Mouse (Mus musculus): ENCODE measurements around the gene Cacng6.

Cacng6 gene

DNA sequence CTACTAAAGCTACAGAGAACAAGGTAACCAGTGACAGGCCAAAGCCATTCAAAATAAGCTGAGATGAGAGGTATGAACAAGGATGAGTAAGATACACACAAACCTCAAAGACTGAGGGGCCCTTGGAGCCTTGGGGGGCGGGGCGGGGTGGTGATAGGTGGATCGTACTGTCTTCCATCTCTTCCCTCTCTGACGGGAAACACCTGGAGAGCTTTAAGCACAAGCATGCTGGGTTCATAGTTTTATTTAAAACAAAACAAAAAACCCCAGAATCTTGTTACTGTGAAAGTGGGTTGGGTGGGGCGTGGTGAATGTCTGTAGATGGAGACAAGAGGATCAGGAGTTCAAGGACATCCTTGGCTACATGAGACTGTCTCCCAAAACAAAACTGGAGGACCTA lies 3.5 kb upstream of the Cacng6 start:
- DNase-seq (ENCODE audit: low spot score), result no peak

DNA sequence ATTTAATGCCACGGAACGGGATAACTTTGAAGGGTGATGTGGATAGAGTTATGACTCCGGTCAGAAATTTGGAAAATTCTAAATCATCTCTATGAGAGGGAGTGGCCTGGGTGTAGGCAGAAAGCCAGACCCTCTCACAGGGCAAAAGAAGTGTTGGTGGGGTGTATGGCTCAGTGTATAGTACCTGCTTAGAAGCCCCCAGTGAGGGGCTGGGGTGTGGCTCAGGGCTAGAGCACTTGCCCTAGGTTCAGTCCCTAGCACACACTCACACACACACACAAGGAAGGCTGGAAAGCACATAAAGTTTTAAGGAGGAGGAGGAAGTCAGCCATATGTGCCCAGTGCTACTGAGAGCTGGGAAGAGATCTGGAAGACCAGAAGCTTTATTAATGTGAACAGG lies 2.7 kb upstream of the Cacng6 start:
- DNase-seq (ENCODE audit: low spot score), result no peak

DNA sequence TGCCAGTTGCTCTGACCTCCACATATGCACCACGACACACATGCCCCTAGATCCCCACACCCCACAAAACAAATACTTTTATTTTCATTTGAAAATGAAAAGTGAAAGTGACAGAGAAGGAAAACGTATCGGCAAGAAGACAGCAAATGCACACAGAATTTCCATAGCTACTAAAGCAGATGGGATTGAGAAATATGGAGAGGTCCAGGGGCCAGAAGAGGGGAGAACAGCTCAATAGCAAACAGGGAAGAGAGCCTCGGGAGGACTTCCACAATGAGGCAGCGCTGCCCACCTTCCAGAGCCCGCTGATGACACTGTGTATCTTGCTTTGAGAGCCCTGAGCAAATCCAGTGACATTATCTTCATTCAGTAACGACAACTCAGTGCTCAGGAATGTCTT lies 1.9 kb upstream of the Cacng6 start:
- DNase-seq (ENCODE audit: low spot score), result no peak

DNA sequence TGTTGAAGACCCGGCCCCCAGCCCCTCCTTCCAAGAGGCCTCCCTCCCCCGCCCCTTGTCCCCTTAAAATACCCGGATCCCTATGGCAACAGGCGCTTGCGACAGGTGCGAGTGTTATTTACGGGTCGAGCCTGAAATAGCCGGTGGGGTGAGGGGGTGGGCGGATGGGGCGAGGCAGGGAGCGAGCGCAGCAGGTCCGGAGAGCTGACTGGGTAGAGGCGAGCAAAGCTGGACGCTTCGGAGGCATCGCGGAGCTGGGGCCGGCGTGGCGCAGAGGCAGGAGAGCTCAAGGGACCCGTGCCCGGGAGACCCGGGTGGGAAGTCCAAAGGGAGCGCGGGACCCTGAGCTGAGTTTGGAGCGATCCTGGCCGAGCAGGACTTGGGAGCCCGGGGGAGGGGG lies 565 bp upstream of the Cacng6 start:
- DNase-seq (ENCODE audit: low spot score), result no peak

DNA sequence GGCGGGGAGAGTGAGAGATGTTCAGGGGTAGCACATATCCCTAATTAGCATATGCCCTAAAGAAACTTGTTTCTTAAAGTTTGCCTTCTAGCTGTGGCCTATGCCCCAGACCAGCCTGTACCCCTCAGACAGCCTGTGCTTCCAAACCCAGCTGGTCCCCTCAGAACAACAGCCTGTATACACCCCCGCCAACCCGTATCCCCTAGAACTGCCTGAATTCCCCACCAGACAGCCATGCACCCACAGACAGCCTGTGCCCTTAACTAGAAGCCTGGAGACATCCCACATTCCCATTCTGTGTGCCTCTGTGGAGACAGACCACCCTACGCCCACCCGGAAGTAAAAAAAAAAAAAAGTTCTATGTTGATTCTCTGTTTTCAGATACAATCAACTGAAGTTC lies 1.1 kb downstream of the Cacng6 start:
- no peak for DNase-seq (ENCODE audit: low spot score)

DNA sequence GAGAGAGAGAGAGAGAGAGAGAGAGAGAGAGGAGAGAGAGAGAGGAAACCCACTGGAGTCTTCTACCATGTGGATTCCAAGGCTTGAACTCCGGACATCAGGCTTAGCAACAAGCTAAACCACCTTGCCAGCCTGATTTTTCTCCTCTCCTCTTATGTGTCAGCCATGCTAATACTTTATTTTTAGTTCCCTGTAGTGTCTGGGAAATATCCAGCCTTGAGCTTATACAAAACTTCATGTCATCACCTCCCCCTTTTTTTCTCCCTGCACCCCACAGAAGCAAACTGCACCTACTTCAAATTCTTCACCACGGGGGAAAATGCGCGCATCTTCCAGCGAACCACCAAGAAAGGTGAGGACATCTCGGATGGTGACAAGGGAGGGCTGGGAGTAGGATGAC lies 6.2 kb downstream of the Cacng6 start:
- no peak for DNase-seq (ENCODE audit: low spot score)

DNA sequence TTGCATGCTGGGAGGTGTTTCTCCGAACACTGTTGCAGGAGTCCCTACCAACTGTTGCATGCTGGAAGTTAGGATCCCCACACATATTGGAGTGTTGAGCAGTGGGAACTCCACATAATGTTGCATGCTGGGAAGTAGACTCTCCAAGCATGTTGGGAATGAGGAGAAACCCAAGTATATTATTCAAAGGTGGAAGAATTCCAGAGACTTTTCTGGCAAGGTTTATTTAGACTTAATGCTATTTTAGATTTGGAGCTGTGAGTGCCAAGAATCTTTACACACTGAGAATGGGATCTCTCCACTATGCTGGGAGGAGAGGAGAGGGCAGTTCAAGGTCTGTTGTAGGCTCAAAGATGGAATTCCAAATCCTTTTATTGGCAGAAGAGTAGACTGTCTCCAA lies 8.1 kb downstream of the Cacng6 start:
- no peak for DNase-seq (ENCODE audit: low spot score)

DNA sequence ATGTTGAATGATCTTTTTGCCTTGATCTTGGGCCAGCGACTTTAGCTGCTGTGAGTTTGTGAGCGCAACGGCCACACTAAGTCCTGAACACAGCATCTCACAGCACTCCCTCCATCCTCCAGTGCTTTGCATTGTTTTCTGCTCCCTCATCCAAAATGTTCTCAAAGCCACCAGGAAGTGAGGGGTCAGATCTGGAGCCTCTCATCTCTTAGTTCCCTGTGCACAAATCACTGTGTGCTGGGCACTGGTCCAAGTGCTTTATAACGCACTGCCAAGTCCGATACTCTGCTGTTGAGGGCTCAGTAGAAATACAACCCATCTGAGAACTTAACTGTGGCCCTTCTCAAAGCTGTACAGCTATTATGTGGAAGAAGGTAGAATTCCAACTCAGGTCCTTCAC lies 13.9 kb downstream of the Cacng6 start:
- DNase-seq (ENCODE audit: low spot score), result no peak

DNA sequence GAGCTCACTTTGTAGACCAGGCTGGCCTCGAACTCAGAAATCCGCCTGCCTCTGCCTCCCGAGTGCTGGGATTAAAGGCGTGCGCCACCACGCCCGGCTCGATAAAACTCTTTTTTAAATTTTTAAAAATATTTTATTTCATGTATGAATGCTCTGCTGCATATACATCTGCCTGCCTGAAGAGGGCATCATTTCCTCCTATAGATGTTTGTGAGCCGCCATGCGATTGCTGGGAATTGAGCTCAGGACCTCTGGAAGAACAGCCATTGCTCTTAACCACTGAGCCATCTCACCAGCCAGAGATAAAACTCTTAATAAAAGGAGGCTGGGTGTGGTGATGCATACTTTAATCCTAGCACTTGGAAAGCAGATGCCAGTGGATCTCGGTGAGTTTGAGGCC lies 16.0 kb downstream of the Cacng6 start:
- no peak for DNase-seq (ENCODE audit: low spot score)

DNA sequence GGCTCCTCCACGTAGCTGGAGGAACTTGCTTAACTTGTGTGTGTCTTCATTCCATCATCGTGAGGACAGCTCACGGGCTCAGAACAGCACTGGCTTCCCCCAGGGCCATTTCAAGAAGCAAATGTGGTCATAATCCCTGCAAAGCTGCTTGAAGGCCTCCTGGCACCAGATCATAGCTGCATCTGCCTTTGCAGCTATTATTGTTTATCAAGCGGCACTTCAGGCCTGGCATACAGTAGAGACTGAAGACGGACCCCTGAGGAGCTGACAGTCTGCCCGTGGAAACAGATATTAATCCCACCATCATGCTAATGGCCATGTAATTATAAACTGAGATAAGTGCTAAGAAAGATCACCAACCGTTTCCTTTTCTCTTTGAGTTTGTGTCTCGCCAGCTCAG lies 16.5 kb downstream of the Cacng6 start:
- DNase-seq (ENCODE audit: low spot score), result no peak

DNA sequence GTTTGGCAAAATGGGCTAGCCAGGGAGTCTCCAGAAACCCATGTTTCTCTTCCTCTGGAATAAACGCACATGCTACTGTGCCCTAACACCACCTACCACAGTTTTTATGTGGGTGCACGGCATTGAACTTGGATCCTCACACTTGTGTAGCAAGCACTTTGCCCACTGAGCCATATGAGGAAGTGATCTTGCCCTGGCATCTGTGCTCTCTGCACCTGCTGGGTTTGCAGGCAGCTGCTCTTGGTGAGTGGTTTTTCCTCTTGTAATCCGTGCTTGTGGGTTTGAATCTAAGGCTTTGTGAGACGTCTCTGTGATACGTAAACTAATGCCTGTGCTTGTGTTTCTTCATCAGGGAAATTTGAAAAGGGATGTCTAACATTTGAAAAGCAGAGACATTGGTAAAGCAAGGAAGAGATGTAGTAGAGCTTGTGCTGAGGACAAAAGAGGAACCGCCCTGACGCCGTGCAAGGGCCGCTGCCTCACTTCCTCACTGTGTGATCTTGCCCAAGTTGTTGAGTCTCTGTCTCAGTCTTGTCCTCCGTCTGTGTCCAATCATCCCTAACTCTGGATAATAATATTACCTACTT lies 18.6 kb downstream of the Cacng6 start:
- DNase-seq (ENCODE audit: low spot score), result no peak

DNA sequence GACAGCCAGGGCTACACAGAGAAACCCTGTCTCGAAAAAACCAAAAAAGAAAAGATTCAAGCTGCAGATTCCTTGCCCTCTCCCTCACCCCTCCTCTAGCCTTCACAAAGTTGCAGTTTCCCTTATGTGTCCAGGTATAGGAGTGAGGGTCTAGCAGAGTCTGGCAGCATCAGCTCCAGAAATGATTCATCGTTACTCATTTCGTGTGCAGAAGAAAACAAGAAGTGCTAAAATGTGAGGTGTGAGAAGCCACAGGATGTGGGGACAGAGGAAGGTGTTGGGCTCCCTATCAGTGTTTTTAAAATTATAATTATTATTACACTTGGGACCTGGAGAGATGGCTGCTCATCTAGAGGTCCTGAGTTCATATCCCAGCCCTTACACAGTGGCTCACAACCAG lies 20.7 kb downstream of the Cacng6 start:
- no peak for DNase-seq (ENCODE audit: low spot score)

DNA sequence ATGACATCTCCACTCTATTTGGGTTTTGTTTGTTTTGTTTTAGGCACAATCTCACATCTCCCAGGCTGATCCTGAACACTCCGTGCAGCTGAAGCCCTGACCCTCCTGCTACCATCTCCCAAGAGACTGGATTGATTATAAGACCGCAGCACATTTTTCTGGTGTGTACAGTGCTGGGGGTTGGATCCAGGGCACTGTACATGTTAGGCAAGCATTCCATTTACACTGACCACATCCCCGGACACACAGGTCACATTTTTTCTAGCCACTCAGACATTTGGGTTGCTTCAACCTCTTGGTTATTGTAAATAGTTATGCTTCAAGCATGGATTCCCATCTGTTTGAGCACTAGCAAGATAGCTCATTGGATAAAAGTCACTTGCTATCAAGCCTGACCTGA lies 22.6 kb downstream of the Cacng6 start:
- no peak for DNase-seq (ENCODE audit: low spot score)

DNA sequence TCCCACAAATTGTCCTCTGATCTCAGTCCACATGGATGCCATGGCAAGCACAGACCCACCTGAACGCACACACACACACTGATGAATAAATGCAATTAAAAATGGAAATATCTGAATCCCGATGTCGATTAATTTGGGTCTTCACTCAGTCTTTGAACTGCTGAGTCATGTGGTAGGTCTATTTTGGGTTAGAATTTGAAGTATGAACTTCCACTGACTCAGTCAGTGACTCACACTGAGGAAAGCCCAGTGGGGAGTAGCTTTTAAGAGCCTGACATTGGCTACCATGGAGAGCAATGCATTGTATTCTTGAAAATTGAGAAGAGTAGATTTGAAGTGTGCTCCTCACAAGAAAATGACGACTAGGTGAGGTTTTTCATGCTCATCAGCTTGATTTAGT lies 23.0 kb downstream of the Cacng6 start:
- no peak for DNase-seq (ENCODE audit: low spot score)

DNA sequence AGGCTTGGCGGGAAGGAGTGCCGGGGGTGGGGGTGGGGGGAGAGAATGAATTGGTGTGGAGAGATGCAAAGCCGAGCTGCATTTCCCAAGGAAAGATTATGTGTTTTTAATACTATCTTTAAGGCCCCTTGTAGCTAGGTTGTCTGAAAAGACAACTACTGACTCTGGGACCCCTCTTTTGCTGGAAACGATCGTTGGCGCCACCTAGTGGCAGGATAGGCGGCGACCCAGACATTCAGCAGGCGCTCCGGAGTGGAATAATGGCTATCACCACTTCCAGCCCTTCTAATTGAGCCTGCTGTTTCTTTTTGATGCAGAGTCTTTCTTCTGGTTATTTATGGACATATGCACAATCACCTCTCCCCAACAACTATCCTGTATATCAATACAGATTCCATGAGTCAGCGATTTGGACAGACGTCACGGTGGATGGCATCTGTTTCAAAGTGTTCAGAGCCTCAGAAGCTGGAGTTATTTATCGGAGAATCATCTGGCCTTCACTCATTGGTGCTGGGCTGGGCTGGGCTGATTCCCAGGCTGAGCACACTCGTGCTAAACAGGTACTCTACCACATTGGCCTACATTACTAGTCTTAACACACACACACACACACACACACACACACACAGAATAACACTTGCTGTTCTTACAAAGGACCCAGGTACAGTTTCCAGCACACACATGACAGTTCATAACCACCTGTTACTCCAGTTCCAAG lies 24.9 kb downstream of the Cacng6 start:
- DNase-seq (ENCODE audit: low spot score), result peak; percentile 22

DNA sequence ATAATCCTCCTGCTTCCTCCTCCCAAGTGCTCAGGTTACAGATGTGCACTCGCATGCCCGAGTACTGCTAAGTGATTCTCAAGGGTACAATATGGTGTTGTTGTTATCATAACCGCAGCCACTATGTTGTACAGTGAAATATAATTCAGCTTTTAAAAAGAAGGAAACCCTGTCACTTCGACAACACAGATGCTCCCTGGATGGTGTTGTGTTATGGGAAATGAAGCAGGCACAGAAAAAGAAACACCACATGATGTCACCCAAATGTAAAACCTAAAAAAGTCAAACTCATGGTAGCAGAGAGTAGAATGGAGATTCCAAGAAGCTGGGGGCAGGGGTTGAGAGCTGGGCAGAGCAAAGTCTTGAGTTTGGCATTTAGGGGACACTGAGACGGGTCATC lies 26.7 kb downstream of the Cacng6 start:
- DNase-seq (ENCODE audit: low spot score), result no peak

DNA sequence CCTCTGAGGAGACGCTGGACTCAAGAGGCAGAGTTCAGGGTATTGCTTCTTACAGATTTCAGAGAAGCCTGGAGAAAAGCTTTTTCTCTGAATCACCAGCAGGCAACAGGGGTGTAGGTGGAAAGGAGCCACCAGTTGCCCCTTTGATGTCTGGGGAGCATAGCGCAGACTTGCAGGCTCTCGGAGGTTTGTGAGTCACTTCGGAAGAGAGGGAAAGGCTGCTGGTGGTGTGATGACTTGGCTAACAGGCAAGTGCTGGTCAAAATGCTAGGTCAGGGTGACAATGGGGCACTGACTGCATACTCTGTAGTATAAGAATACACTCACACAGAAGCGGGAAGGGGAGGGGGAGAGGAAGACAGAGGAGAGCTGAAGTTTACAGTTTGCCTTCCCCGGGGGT lies 27.2 kb downstream of the Cacng6 start:
- no peak for DNase-seq (ENCODE audit: low spot score)

DNA sequence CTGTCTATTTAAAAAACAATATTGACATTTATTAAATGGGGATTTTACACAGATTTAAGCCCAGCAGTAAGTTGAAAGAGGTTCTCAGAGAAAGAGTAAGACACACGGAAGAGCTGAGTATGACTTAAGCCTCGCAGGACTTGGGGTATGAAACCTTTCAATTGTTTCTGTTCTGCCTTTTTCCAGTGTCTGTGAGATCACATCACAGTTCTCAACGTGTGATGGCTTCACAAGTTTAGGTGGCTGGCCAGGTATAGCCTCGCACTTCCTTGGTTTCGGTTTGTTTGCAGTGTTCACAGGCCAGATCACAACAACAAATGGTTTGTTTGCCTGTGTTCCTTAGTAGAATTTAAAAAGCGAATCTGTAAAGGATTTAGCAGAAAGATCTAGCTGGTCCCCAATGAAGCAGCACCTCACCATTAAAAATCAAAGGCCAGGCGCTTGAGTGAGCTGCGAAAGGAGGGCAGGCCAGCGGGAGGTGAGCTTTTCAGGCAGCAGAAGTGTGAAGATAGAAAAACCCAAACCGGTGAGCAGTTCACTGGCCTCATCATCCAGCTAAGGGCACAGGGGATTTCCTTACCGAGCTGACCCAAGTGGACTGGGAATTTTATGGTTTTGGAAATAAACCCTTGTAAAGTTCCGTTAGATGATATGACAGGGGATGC lies 29.0 kb downstream of the Cacng6 start:
- DNase-seq (ENCODE audit: low spot score), result no peak

DNA sequence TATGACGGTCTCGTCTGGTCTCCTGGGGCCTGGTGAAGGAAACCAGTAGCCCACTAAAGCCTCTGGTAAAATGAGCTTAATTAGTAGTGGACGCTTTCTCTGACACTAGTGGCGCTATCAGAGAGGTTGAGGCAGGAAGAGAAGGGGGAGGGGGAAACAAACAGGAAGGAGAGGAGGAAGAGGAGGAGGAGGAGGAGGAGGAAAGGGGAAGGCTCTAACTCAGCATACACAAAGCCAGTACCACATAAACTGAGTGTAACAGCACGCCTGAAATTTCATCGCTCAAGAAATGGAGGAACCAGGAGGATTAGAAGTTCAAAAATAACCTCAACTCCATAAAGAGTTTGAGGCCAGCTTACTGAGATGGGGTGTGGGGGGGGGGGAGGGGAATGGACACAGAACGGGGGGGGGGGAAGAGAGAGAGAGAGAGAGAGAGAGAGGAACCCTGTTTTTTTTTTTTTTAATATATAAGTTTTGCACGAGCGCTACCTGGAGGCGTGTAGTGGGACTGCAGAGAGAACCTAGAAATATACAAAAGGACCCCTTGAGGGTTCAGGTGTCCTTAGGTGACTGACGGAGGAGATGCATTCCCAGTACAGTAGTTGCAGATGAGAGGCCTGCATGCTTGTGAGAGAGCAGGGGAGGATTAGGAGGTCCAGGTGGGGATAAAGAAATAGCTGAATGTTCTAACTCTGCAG lies 29.6 kb downstream of the Cacng6 start:
- no peak for DNase-seq (ENCODE audit: low spot score)

DNA sequence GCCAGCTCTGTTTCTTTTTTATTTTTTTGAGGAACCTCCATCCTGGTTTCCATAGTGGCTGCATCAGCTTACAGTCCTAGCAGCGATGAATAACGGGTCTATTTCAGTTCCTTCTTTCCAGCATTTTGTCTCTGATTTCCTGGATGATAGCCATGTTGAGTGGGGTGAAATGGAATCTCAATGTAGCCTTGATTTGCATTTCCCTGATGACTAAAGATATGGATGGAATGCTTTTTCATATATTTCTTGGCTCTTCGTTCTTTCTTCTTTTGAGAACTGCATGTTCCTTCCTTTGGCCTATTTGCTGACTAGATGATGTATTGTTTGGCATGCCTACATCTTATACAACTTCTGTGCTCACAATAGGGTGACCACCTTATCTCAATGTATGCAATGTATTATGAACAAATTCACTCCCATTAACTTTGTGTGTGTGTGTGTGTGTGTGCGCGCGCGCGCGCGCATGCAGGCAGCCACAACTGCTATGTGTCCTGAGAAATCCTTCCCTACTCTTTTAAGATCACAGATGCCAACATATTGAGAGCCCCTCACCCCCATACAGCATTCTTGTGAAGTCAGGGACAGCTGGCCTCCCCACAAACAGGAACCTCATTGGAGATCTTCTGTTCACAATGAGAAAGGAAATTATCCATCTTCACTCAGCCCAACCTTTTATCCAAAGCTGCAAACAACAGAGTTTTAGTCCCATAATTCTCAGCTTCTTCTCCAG lies 33.3 kb downstream of the Cacng6 start:
- no peak for DNase-seq (ENCODE audit: low spot score)

DNA sequence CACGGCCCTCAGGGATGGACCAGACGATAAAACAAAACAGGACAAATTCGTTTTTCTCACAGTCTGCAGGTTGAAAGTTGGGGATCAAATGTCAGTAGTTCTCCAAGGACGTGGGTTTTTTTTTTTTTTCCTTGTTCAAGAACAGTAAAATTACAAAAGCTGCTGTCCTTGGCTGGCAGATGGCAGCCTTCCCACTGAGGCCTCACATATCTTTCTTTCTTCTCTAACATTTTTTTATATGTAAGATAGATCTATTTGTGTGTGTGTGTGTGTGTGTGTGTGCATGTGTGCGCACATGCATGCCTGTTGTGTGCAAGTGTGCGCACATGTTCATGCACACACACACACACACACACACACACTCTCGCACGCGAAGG lies 33.8 kb downstream of the Cacng6 start:
- no peak for DNase-seq (ENCODE audit: low spot score)

DNA sequence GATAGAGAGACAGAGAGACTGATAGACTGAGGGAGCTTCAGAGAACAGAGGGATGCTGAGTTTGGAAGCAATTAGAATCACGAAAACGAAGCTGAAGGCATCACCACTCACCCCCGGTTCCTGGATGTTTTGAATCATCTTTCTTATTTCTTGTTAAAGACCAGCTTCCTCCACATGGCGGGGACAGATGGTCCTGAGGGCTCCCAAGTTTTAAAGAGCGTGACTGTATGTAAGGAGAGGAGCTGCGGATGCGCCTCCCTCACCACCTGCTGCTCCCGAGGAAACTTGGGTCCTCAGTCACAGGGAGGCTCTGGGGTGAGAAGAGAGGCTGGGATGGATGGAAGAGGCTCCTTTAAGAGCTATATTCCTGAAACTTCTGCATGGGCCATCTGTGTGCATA lies 36.3 kb downstream of the Cacng6 start:
- no peak for DNase-seq (ENCODE audit: low spot score)

DNA sequence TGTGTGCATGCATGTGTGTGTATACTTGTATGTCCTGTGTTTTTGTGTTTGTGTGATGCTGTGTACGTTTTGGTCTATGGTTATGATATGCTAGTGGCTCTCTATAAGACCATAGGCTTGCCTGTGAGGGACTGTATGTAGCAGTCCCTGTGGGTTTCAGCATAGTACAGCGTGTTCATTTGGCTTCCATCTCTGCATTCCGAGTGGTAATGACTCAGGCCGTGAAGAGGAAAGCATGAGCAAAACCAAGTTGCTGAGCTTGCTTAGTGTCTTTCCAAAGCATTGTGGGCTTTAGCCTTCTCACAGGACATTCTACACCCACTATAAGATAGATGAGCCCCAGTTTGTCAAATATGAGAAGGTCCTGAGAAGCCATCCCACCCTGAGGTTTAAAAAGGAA lies 39.3 kb downstream of the Cacng6 start:
- DNase-seq (ENCODE audit: low spot score), result no peak

Measured in urinary bladder, postnatal 10 days (tissue).